Mouse (Mus musculus): ENCODE measurements at regions not wholly inside any gene's neighbourhood (a gene's known extent, or its start where the extent isn't known, plus 50 kb on each side); places are given as distances from the start of the nearest gene placed in this dataset.
"Not testable (repeated sequence)": the region's sequence is repeated elsewhere in the genome, so short reads cannot be mapped to it uniquely, and the experiment has no call there.

DNA sequence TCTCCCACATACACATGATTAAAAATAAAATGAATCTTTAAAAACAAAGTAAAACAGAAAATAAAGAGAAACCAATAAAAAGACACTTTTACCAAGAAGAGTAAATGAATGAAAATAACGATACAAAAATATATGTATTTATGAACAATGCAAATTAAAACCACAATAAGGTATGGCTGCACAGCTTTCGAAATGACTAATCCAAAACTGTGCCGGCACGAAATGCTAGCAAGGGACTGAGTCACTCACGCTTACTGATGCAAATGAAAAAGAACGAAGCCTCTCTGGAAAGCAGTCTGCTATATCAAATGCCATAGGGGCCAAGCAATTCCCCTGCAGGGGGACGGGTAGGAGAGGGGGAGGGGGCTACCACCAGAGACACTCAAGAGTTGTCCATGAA is 704.0 kb downstream of the 4930447A16Rik start:
- DNase-seq (ENCODE audit: low read depth): peak; percentile 62

- DNase-seq (ENCODE audit: low read depth): no peak
Measured at GRCm38 (mm10) chr15:38129861-38130631, 704.7 kb downstream of the 4930447A16Rik start.

DNA sequence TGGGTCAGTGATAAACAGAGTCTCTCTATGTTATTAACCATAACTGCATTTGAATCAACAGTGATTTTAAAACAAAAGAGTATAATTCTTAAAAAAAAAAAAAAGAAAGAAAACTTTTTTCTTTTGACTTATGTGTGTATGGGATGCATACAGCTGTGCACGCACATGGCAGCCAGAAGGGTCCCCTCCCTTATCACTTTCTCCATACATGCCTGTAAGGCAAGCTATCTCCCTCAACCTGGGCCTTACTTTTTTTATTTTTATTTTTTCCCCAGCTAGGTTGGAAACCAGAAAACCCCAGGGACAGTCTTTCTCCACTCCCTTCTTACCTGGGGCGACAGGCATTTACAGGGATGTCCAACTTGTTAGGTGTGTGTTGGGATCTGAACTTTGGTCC is 705.3 kb downstream of the 4930447A16Rik start:
- DNase-seq (ENCODE audit: low read depth): no peak

- DNase-seq (ENCODE audit: low read depth): no peak
Measured at GRCm38 (mm10) chr15:38139639-38140038, 714.3 kb downstream of the 4930447A16Rik start.

DNA sequence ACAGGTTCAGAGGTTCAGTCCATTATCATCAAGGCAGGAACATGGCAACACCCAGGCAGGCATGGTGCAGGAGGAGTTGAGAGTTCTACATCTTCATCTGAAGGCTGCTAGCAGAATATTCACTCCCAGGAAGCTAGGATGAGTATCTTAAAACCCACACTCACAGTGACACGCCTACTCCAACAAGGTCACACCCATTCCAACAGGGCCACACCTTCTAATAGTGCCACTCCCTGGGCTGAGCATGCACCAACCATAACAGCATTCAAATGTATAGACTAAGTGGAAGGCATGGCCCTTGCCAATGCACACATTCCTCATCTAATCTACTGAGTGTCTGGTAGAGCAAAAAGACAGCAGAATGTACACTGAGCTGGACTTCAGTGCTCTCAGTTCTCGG is 718.1 kb downstream of the 4930447A16Rik start:
- no peak for DNase-seq (ENCODE audit: low read depth)

- DNase-seq (ENCODE audit: low read depth): no peak
Measured at GRCm38 (mm10) chr15:38151654-38152053, 726.3 kb downstream of the 4930447A16Rik start.

- not testable (repeated sequence) for DNase-seq (ENCODE audit: low read depth)
Measured at GRCm38 (mm10) chr15:38153821-38154220, 728.5 kb downstream of the 4930447A16Rik start.

- no peak for DNase-seq (ENCODE audit: low read depth)
Measured at GRCm38 (mm10) chr15:38159161-38159560, 733.8 kb downstream of the 4930447A16Rik start.

GRCm38 (mm10) chr15:38163721-38164120 is 738.4 kb downstream of the 4930447A16Rik start:
- no peak for DNase-seq (ENCODE audit: low read depth)

DNA sequence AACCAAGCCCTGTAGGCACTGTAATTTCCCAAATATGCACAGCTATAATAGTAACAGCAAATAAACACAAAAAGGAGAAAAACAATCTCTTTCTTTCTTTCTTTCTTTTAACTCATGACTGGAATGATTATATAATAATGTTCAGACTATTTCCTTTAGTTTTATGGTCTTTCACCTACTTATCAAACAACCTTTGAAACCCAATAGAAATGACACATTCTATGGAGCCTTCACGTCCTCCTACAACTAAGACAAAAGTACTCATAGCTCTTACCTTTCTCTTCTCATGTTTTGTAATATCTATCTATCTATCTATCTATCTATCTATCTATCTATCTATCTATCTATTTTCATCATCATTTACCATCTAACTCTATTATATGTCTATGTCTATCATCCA is 739.5 kb downstream of the 4930447A16Rik start:
- DNase-seq (ENCODE audit: low read depth): no peak

DNA sequence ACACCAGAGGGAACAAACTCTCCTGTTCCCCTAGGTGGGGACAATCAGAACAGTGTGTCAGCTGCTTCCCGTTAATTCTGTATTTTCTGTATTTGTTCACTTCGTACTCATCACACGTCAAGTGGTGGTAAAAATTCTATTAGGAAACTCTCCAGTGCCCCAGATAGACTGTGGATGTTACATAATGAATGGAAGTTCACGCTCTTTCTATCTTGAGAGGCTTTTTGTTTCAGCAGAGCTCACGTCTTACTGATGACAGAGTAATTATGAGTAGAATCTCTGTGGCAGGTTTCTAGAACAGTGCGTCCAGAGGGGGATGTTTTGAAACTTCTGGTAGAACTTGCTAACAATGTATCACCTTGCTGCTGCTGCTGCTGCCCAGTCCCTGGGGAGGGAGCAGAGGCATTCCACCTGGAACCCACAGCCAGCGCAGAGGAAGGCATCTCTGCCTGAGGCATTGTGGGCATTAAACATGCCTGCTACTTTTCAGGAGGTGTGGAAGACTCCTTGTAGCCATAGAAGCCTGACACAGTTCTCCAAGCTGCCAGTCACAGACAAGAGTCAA is 740.6 kb downstream of the 4930447A16Rik start:
- DNase-seq (ENCODE audit: low read depth): no peak

GRCm38 (mm10) chr15:38166476-38166875 is 741.1 kb downstream of the 4930447A16Rik start:
- no peak for DNase-seq (ENCODE audit: low read depth)

DNA sequence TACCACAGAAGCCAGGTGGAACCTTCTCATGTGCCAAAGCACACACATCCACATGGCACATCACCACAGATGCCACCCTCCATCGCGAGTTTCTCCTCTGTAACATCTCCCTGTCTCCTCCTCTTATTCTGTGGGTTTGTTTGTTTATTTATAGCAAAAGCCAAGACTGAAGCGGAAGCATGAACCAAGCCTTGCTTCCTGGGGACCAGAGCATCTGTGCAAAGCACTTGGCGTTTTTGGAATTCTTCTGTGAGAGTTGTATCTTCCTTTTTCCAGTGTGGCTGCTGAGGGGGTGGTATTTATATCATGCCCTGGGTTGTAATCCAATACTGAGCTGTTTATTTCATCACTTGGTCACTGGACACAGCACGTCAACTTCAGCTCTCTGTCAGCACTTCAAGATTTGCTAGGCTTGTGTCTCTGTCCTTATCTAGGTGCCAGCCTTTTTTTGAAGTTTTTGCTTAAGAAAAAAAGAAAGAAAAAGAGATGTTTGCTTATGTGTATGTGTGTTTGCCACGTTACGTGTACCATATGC is 742.3 kb downstream of the 4930447A16Rik start:
- no peak for DNase-seq (ENCODE audit: low read depth)

DNA sequence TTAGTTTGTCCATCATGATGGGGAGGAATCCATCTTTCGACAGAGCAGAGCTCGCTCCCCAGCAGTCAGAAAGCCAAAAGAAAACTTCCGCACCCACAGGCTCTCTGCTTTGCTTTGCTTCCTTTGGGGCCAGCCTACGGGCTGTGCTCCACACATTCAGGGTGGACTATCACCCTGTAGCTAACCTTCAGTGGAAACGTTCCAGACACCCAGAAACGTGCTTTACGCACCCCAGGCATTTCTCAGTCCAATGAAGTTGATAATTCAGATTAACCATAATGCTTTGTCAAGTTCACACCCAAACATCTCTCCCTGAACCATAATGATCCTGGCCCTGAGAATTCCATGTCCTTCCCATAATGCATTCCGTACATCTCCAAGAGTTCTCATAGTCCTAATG is 743.8 kb downstream of the 4930447A16Rik start:
- DNase-seq (ENCODE audit: low read depth): no peak

All from NIH3T3 (cell line).